Mouse (Mus musculus): ENCODE measurements around the gene Agl. TPM values are rescaled to one million over a fixed set of nuclear protein-coding genes. Genes with fewer than 3 reads are reported as not detected.
"Not testable (repeated sequence)": the region's sequence is repeated elsewhere in the genome, so short reads cannot be mapped to it uniquely, and the experiment has no call there.

The Agl gene
- polyA plus RNA-seq, 1 experiment from 2014 or later: 14.6 TPM

GRCm38 (mm10) chr3:116829274-116829920 is 21.4 kb upstream of the Agl start:
- H3K36me3 ChIP-seq (ENCODE audit: control insufficient read depth, insufficient read depth, low read length): no peaks in the 10 kb centered on the region
- 87% methylated on average over 10 of the region's 10 CpGs for WGBS
- H3K27me3 ChIP-seq (replicated peaks; ENCODE audit: control insufficient read depth, insufficient read depth, low read length): no peaks in the 10 kb centered on the region
- H3K9me3 ChIP-seq (ENCODE audit: control insufficient read depth, low read length): no peaks in the 10 kb centered on the region
- H3K4me2 ChIP-seq (ENCODE audit: low read length): no peak overlapping the region
- H3K9ac ChIP-seq (ENCODE audit: low read length): no peak overlapping the region
- H3K4me1 ChIP-seq (replicated peaks; ENCODE audit: control insufficient read depth, insufficient read depth, low read length): no peaks in the 10 kb centered on the region
- no peak overlapping the region for H3K4me3 ChIP-seq (ENCODE audit: low read depth, low read length)
- ATAC-seq (replicated peaks; ENCODE audit: low FRiP score, low TSS enrichment, low read depth) (no peak), DNase-seq (ENCODE audit: low spot score) (no peak)
- no peak overlapping the region for H3K27ac ChIP-seq (ENCODE audit: low read depth)

GRCm38 (mm10) chr3:116826471-116827215 is 18.7 kb upstream of the Agl start:
- no peaks in the 10 kb centered on the region for H3K4me1 ChIP-seq (replicated peaks; ENCODE audit: control insufficient read depth, insufficient read depth, low read length)
- H3K27ac ChIP-seq (ENCODE audit: low read depth): no peak overlapping the region
- H3K9ac ChIP-seq (ENCODE audit: low read length): no peak overlapping the region
- ATAC-seq (replicated peaks; ENCODE audit: low FRiP score, low TSS enrichment, low read depth): no peak
- DNase-seq (ENCODE audit: low spot score): no peak
- no peaks in the 10 kb centered on the region for H3K27me3 ChIP-seq (replicated peaks; ENCODE audit: control insufficient read depth, insufficient read depth, low read length)
- H3K4me3 ChIP-seq (ENCODE audit: low read depth, low read length): no peak overlapping the region
- no peak overlapping the region for H3K4me2 ChIP-seq (ENCODE audit: low read length)
- WGBS: 74% methylated on average over 4 of the region's 4 CpGs
- H3K9me3 ChIP-seq (ENCODE audit: control insufficient read depth, low read length): no peaks in the 10 kb centered on the region
- H3K36me3 ChIP-seq (ENCODE audit: control insufficient read depth, insufficient read depth, low read length): no peaks in the 10 kb centered on the region

- ATAC-seq (replicated peaks; ENCODE audit: low FRiP score, low TSS enrichment, low read depth): no peak
- DNase-seq (ENCODE audit: low spot score): no peak
- no peaks in the 10 kb centered on the region for H3K36me3 ChIP-seq (ENCODE audit: control insufficient read depth, insufficient read depth, low read length)
- no peaks in the 10 kb centered on the region for H3K27me3 ChIP-seq (replicated peaks; ENCODE audit: control insufficient read depth, insufficient read depth, low read length)
- H3K9me3 ChIP-seq (ENCODE audit: control insufficient read depth, low read length): no peaks in the 10 kb centered on the region
- no peaks in the 10 kb centered on the region for H3K4me1 ChIP-seq (replicated peaks; ENCODE audit: control insufficient read depth, insufficient read depth, low read length)
- no peak overlapping the region for H3K9ac ChIP-seq (ENCODE audit: low read length)
- no peak overlapping the region for H3K27ac ChIP-seq (ENCODE audit: low read depth)
- WGBS: 96% methylated on average over 6 of the region's 7 CpGs
- no peak overlapping the region for H3K4me3 ChIP-seq (ENCODE audit: low read depth, low read length)
- H3K4me2 ChIP-seq (ENCODE audit: low read length): no peak overlapping the region
Measured at GRCm38 (mm10) chr3:116817231-116817630, 9.3 kb upstream of the Agl start.

GRCm38 (mm10) chr3:116816674-116817215 is 8.8 kb upstream of the Agl start:
- Histone ChIP-seq H3K4me1 (replicated peaks; ENCODE audit: control insufficient read depth, insufficient read depth, low read length) (no peaks in the 10 kb centered on the region), H3K27ac (ENCODE audit: low read depth) (no peak overlapping the region), H3K4me3 (ENCODE audit: low read depth, low read length) (no peak overlapping the region), H3K36me3 (ENCODE audit: control insufficient read depth, insufficient read depth, low read length) (no peaks in the 10 kb centered on the region), H3K27me3 (replicated peaks; ENCODE audit: control insufficient read depth, insufficient read depth, low read length) (no peaks in the 10 kb centered on the region), H3K4me2 (ENCODE audit: low read length) (no peak overlapping the region), H3K9me3 (ENCODE audit: control insufficient read depth, low read length) (no peaks in the 10 kb centered on the region), H3K9ac (ENCODE audit: low read length) (no peak overlapping the region)
- DNase-seq (ENCODE audit: low spot score) (no peak), ATAC-seq (replicated peaks; ENCODE audit: low FRiP score, low TSS enrichment, low read depth) (no peak)
- WGBS: 82% methylated on average over 3 of the region's 3 CpGs

GRCm38 (mm10) chr3:116815916-116816315 is 8.0 kb upstream of the Agl start:
- no peaks in the 10 kb centered on the region for H3K9me3 ChIP-seq (ENCODE audit: control insufficient read depth, low read length)
- no peak for ATAC-seq (replicated peaks; ENCODE audit: low FRiP score, low TSS enrichment, low read depth)
- no peak overlapping the region for H3K27ac ChIP-seq (ENCODE audit: low read depth)
- no peak overlapping the region for H3K4me3 ChIP-seq (ENCODE audit: low read depth, low read length)
- no peak overlapping the region for H3K9ac ChIP-seq (ENCODE audit: low read length)
- H3K4me1 ChIP-seq (replicated peaks; ENCODE audit: control insufficient read depth, insufficient read depth, low read length): no peaks in the 10 kb centered on the region
- 85% methylated on average over 4 of the region's 4 CpGs for whole genome bisulfite sequencing
- no peaks in the 10 kb centered on the region for H3K27me3 ChIP-seq (replicated peaks; ENCODE audit: control insufficient read depth, insufficient read depth, low read length)
- no peak overlapping the region for H3K4me2 ChIP-seq (ENCODE audit: low read length)
- no peaks in the 10 kb centered on the region for H3K36me3 ChIP-seq (ENCODE audit: control insufficient read depth, insufficient read depth, low read length)
- DNase-seq (ENCODE audit: low spot score): no peak

GRCm38 (mm10) chr3:116815305-116815797 is 7.4 kb upstream of the Agl start:
- no peak for ATAC-seq (replicated peaks; ENCODE audit: low FRiP score, low TSS enrichment, low read depth)
- H3K4me1 ChIP-seq (replicated peaks; ENCODE audit: control insufficient read depth, insufficient read depth, low read length): no peaks in the 10 kb centered on the region
- H3K36me3 ChIP-seq (ENCODE audit: control insufficient read depth, insufficient read depth, low read length): no peaks in the 10 kb centered on the region
- DNase-seq (ENCODE audit: low spot score): no peak
- H3K4me3 ChIP-seq (ENCODE audit: low read depth, low read length): no peak overlapping the region
- H3K4me2 ChIP-seq (ENCODE audit: low read length): no peak overlapping the region
- no peaks in the 10 kb centered on the region for H3K27me3 ChIP-seq (replicated peaks; ENCODE audit: control insufficient read depth, insufficient read depth, low read length)
- WGBS: 77% methylated on average over 6 of the region's 6 CpGs
- H3K9me3 ChIP-seq (ENCODE audit: control insufficient read depth, low read length): no peaks in the 10 kb centered on the region
- H3K9ac ChIP-seq (ENCODE audit: low read length): no peak overlapping the region
- no peak overlapping the region for H3K27ac ChIP-seq (ENCODE audit: low read depth)

GRCm38 (mm10) chr3:116812946-116813345 is 5.0 kb upstream of the Agl start:
- Histone ChIP-seq H3K4me3 (ENCODE audit: low read depth, low read length) (no peak overlapping the region), H3K4me2 (ENCODE audit: low read length) (no peak overlapping the region), H3K9ac (ENCODE audit: low read length) (no peak overlapping the region), H3K27ac (ENCODE audit: low read depth) (no peak overlapping the region), H3K4me1 (replicated peaks; ENCODE audit: control insufficient read depth, insufficient read depth, low read length) (no peaks in the 10 kb centered on the region), H3K9me3 (ENCODE audit: control insufficient read depth, low read length) (no peaks in the 10 kb centered on the region), H3K27me3 (replicated peaks; ENCODE audit: control insufficient read depth, insufficient read depth, low read length) (no peaks in the 10 kb centered on the region), H3K36me3 (ENCODE audit: control insufficient read depth, insufficient read depth, low read length) (no peaks in the 10 kb centered on the region)
- no peak for ATAC-seq (replicated peaks; ENCODE audit: low FRiP score, low TSS enrichment, low read depth)
- DNase-seq (ENCODE audit: low spot score): no peak
- WGBS: 91% methylated on average over 2 of the region's 2 CpGs

- H3K4me1 ChIP-seq (replicated peaks; ENCODE audit: control insufficient read depth, insufficient read depth, low read length); H3K9ac ChIP-seq (ENCODE audit: low read length); ATAC-seq (replicated peaks; ENCODE audit: low FRiP score, low TSS enrichment, low read depth); H3K36me3 ChIP-seq (ENCODE audit: control insufficient read depth, insufficient read depth, low read length); H3K9me3 ChIP-seq (ENCODE audit: control insufficient read depth, low read length); H3K4me2 ChIP-seq (ENCODE audit: low read length); H3K27ac ChIP-seq (ENCODE audit: low read depth); H3K4me3 ChIP-seq (ENCODE audit: low read depth, low read length); DNase-seq (ENCODE audit: low spot score); H3K27me3 ChIP-seq (replicated peaks; ENCODE audit: control insufficient read depth, insufficient read depth, low read length): not testable (repeated sequence)
- WGBS: 85% methylated on average over 6 of the region's 6 CpGs
Measured at GRCm38 (mm10) chr3:116810351-116810750, 2.4 kb upstream of the Agl start.

All from intestine, embryonic 14.5 days (tissue).